Mouse (Mus musculus) CH12.LX (cell line): Measurements from ENCODE around the gene Ccnd3. TPM values are rescaled to one million over a fixed set of nuclear protein-coding genes. Genes with fewer than 3 reads are reported as not detected.

Source experiments
- DNase-seq: peaks from one replicate; pipeline ENCODE4 v3.0.0-alpha.2; 2013; ENCODE audit errors: extremely low read depth
- H3K27ac ChIP-seq: 2 replicates; pipeline ENCODE4 v1.5.1; 2012; ENCODE audit warnings: low read depth, mild to moderate bottlenecking, control low read depth, moderate library complexity; ENCODE audit not compliant: insufficient read depth
- H3K27me3 ChIP-seq: replicated peaks from 2 replicates; pipeline ENCODE3; 2012; ENCODE audit warnings: inconsistent platforms
- H3K36me3 ChIP-seq, 2 experiments: replicated peaks in 1 of 2; 2 replicates each; pipeline versions ENCODE3 to v1.6.1; 2012; ENCODE audit warnings: inconsistent platforms in 1 of 2, low read length in 1 of 2, mild to moderate bottlenecking in 1 of 2, mixed read lengths in 1 of 2, moderate library complexity in 1 of 2; ENCODE audit not compliant: control insufficient read depth in 1 of 2, insufficient read depth in 1 of 2
- H3K4me1 ChIP-seq, 2 experiments: 2 replicates each; pipeline ENCODE4 v1.6.1; 2012; ENCODE audit warnings: inconsistent platforms in 1 of 2, moderate library complexity in 1 of 2; ENCODE audit not compliant: insufficient read depth in 2 of 2, control insufficient read depth in 1 of 2
- H3K4me2 ChIP-seq: 2 replicates; pipeline ENCODE4 v1.6.1; 2012; ENCODE audit warnings: low read depth, mild to moderate bottlenecking, control low read depth; ENCODE audit not compliant: poor library complexity, insufficient read depth, severe bottlenecking
- H3K4me3 ChIP-seq, 3 experiments: fragments of 150-350 bp in 1 of 3; sonication (generic) in 1 of 3; replicated peaks in 1 of 3; 2 replicates each; pipeline versions ENCODE3 to v1.5.1; 2011 to 2012; ENCODE audit warnings: low read depth in 2 of 3, low read length in 2 of 3, mild to moderate bottlenecking in 2 of 3, moderate library complexity in 2 of 3, control low read depth in 1 of 3, improper control_type of control experiment in 1 of 3, inconsistent platforms in 1 of 3, mixed read lengths in 1 of 3; ENCODE audit not compliant: poor library complexity in 1 of 3
- H3K79me2 ChIP-seq: replicated peaks from 2 replicates; pipeline ENCODE4 v1.6.1; 2012; ENCODE audit warnings: mild to moderate bottlenecking, moderate library complexity; ENCODE audit not compliant: control insufficient read depth, poor library complexity, insufficient read depth, severe bottlenecking; ENCODE audit errors: extremely low read depth
- H3K9ac ChIP-seq: 2 replicates; pipeline ENCODE4 v1.6.1; 2012; ENCODE audit warnings: low read depth, mild to moderate bottlenecking, control low read depth, moderate library complexity; ENCODE audit not compliant: insufficient read depth
- H3K9me3 ChIP-seq: replicated peaks from 2 replicates; pipeline ENCODE3; 2012; ENCODE audit warnings: low read length, inconsistent platforms, mixed read lengths
- BHLHE40 ChIP-seq: IDR thresholded peaks from 2 replicates; pipeline ENCODE4 v1.6.1; 2011; ENCODE audit warnings: mild to moderate bottlenecking, low read depth, low read length, improper control_type of control experiment
- CHD1 ChIP-seq: IDR thresholded peaks from 2 replicates; pipeline ENCODE4 v1.6.1; 2012; ENCODE audit warnings: low read depth, low read length, improper control_type of control experiment, inconsistent platforms
- CHD2 ChIP-seq: IDR thresholded peaks from 2 replicates; pipeline ENCODE4 v1.6.1; 2011; ENCODE audit warnings: low read length, improper control_type of control experiment
- CTCF ChIP-seq, 2 experiments: IDR thresholded peaks in 1 of 2; conservative IDR thresholded peaks in 1 of 2; 2 replicates each; pipeline ENCODE4 v1.5.1; 2011 to 2012; ENCODE audit warnings: low read depth in 2 of 2, low read length in 2 of 2, improper control_type of control experiment in 1 of 2, inconsistent platforms in 1 of 2, mild to moderate bottlenecking in 1 of 2, moderate library complexity in 1 of 2
- E2F4 ChIP-seq: IDR thresholded peaks from 2 replicates; pipeline ENCODE4 v1.6.1; 2011; ENCODE audit warnings: low read depth, low read length, improper control_type of control experiment; ENCODE audit not compliant: insufficient replicate concordance
- ELF1 ChIP-seq: IDR thresholded peaks from 2 replicates; pipeline ENCODE4 v1.6.1; 2014; ENCODE audit warnings: low read depth, mild to moderate bottlenecking, inconsistent platforms, low read length, improper control_type of control experiment
- EP300 ChIP-seq: IDR thresholded peaks from 2 replicates; pipeline ENCODE4 v1.6.1; 2011; ENCODE audit warnings: low read length, improper control_type of control experiment
- ETS1 ChIP-seq: conservative IDR thresholded peaks from 2 replicates; pipeline ENCODE4 v1.6.1; 2012; ENCODE audit warnings: low read depth, mild to moderate bottlenecking, inconsistent platforms, low read length, improper control_type of control experiment, moderate library complexity
- GABPA ChIP-seq: IDR thresholded peaks from 2 replicates; pipeline ENCODE4 v1.6.1; 2012; ENCODE audit warnings: low read depth, low read length, improper control_type of control experiment, inconsistent platforms; ENCODE audit not compliant: insufficient replicate concordance
- HCFC1 ChIP-seq: IDR thresholded peaks from 2 replicates; pipeline ENCODE4 v1.6.1; 2012; ENCODE audit warnings: low read depth, mild to moderate bottlenecking, inconsistent platforms, low read length, improper control_type of control experiment
- IRF4 ChIP-seq: IDR thresholded peaks from 2 replicates; pipeline ENCODE4 v1.6.1; 2014; ENCODE audit warnings: low read depth, mild to moderate bottlenecking, inconsistent platforms, low read length, improper control_type of control experiment
- JUN ChIP-seq: IDR thresholded peaks from 2 replicates; pipeline ENCODE4 v1.6.1; 2011; ENCODE audit warnings: low read depth, mild to moderate bottlenecking, low read length, improper control_type of control experiment, moderate library complexity; ENCODE audit not compliant: insufficient read depth
- JUND ChIP-seq: conservative IDR thresholded peaks from 2 replicates; pipeline ENCODE4 v1.6.1; 2011; ENCODE audit warnings: low read depth, low read length, improper control_type of control experiment
- KAT2A ChIP-seq: IDR thresholded peaks from 2 replicates; pipeline ENCODE4 v1.6.1; 2012; ENCODE audit warnings: low read length, improper control_type of control experiment, inconsistent platforms; ENCODE audit not compliant: insufficient replicate concordance
- MAFK ChIP-seq: IDR thresholded peaks from 2 replicates; pipeline ENCODE4 v1.6.1; 2011; ENCODE audit warnings: low read length, improper control_type of control experiment; ENCODE audit not compliant: insufficient replicate concordance
- MAX ChIP-seq: IDR thresholded peaks from 2 replicates; pipeline ENCODE4 v1.6.1; 2011; ENCODE audit warnings: low read length, improper control_type of control experiment
- MAZ ChIP-seq: IDR thresholded peaks from 2 replicates; pipeline ENCODE4 v1.6.1; 2012; ENCODE audit warnings: low read depth, mild to moderate bottlenecking, inconsistent platforms, low read length, improper control_type of control experiment, moderate library complexity
- MEF2A ChIP-seq: IDR thresholded peaks from 2 replicates; pipeline ENCODE4 v1.6.1; 2014; ENCODE audit warnings: low read depth, mild to moderate bottlenecking, inconsistent platforms, low read length, improper control_type of control experiment, borderline replicate concordance
- MXI1 ChIP-seq: IDR thresholded peaks from 2 replicates; pipeline ENCODE4 v1.6.1; 2011; ENCODE audit warnings: mild to moderate bottlenecking, low read depth, low read length, improper control_type of control experiment
- MYC ChIP-seq: IDR thresholded peaks from 2 replicates; pipeline ENCODE4 v1.6.1; 2011; ENCODE audit warnings: low read depth, mild to moderate bottlenecking, improper control_type of control experiment, low read length
- NELFE ChIP-seq: IDR thresholded peaks from 2 replicates; pipeline ENCODE4 v1.6.1; 2011; ENCODE audit warnings: low read depth, low read length, improper control_type of control experiment
- NRF1 ChIP-seq: IDR thresholded peaks from 2 replicates; pipeline ENCODE4 v1.6.1; 2014; ENCODE audit warnings: low read depth, mild to moderate bottlenecking, inconsistent platforms, low read length, improper control_type of control experiment, moderate library complexity
- PAX5 ChIP-seq: IDR thresholded peaks from 2 replicates; pipeline ENCODE4 v1.6.1; 2012; ENCODE audit warnings: low read length, inconsistent platforms, mixed read lengths
- POLR2A ChIP-seq: IDR thresholded peaks from 2 replicates; pipeline ENCODE4 v1.6.1; 2011; ENCODE audit warnings: low read depth, mild to moderate bottlenecking, improper control_type of control experiment, low read length
- RAD21 ChIP-seq: IDR thresholded peaks from 2 replicates; pipeline ENCODE4 v1.6.1; 2011; ENCODE audit warnings: low read depth, mild to moderate bottlenecking, low read length, improper control_type of control experiment, moderate library complexity
- RCOR1 ChIP-seq: conservative IDR thresholded peaks from 2 replicates; pipeline ENCODE4 v1.6.1; 2012; ENCODE audit warnings: low read depth, mild to moderate bottlenecking, inconsistent platforms, low read length, improper control_type of control experiment
- SIN3A ChIP-seq: IDR thresholded peaks from 2 replicates; pipeline ENCODE4 v1.6.1; 2012; ENCODE audit warnings: low read length, improper control_type of control experiment, inconsistent platforms
- SMC3 ChIP-seq: IDR thresholded peaks from 2 replicates; pipeline ENCODE4 v1.6.1; 2011; ENCODE audit warnings: low read depth, low read length, improper control_type of control experiment
- TBP ChIP-seq: conservative IDR thresholded peaks from 2 replicates; pipeline ENCODE4 v1.6.1; 2011; ENCODE audit warnings: low read depth, low read length, improper control_type of control experiment
- TCF12 ChIP-seq: IDR thresholded peaks from 2 replicates; pipeline ENCODE4 v1.6.1; 2014; ENCODE audit warnings: low read depth, mild to moderate bottlenecking, inconsistent platforms, low read length, improper control_type of control experiment
- UBTF ChIP-seq: IDR thresholded peaks from 2 replicates; pipeline ENCODE4 v1.6.1; 2012; ENCODE audit warnings: low read depth, mild to moderate bottlenecking, inconsistent platforms, low read length, improper control_type of control experiment, moderate library complexity
- USF1 ChIP-seq: IDR thresholded peaks from 2 replicates; pipeline ENCODE4 v1.6.1; 2014; ENCODE audit warnings: low read depth, mild to moderate bottlenecking, inconsistent platforms, low read length, improper control_type of control experiment
- USF2 ChIP-seq: conservative IDR thresholded peaks from 2 replicates; pipeline ENCODE4 v1.6.1; 2011; ENCODE audit warnings: low read depth, low read length, improper control_type of control experiment
- ZC3H11A ChIP-seq: IDR thresholded peaks from 2 replicates; pipeline ENCODE4 v1.6.1; 2012; ENCODE audit warnings: low read depth, mild to moderate bottlenecking, inconsistent platforms, low read length, improper control_type of control experiment
- ZKSCAN1 ChIP-seq: IDR thresholded peaks from 2 replicates; pipeline ENCODE4 v1.6.1; 2012; ENCODE audit warnings: low read depth, inconsistent platforms, low read length, improper control_type of control experiment, borderline replicate concordance
- ZMIZ1 ChIP-seq: IDR thresholded peaks from 2 replicates; pipeline ENCODE4 v1.6.1; 2012; ENCODE audit warnings: low read depth, mild to moderate bottlenecking, inconsistent platforms, low read length, improper control_type of control experiment
- ZNF384 ChIP-seq: IDR thresholded peaks from 2 replicates; pipeline ENCODE4 v1.6.1; 2012; ENCODE audit warnings: low read depth, low read length, improper control_type of control experiment, inconsistent platforms
- dilution Hi-C: fragments of 300-500 bp; cut with MboI; formaldehyde crosslinking; loops from 2 replicates; pipeline ENCODE4 v1.14.3; 2020; ENCODE audit warnings: low sequenced_read_pairs; ENCODE audit not compliant: extremely low pct_unique_long_range_greater_than_20kb, extremely low pct_ligation_motif_present
- in situ Hi-C: fragments of 300-500 bp; cut with MboI; formaldehyde crosslinking; loops from 3 replicates; pipeline ENCODE4 v1.14.3; 2019; ENCODE audit warnings: low sequenced_read_pairs, low pct_ligation_motif_present, low pct_unique_long_range_greater_than_20kb, mixed read lengths
- polyA plus RNA-seq: library from polyadenylated mRNA; unstranded; fragments of >175 nt; gene quantifications from 2 replicates; pipeline ENCODE4 v1.2.1, GENCODE M21; 2012; ENCODE audit warnings: low read depth; ENCODE audit not compliant: insufficient read length
- total RNA-seq, 2 experiments: library from RNA; depleted of rRNA; stranded (reverse); fragments of 300-350 nt in 1 of 2; fragments of >200 nt in 1 of 2; gene quantifications; 2 replicates each; pipeline ENCODE4 v1.2.3; 2012 to 2014

The Ccnd3 gene
- total and polyA plus RNA-seq, 3 experiments: 30.6 to 121 (median 48.7) TPM

DNA sequence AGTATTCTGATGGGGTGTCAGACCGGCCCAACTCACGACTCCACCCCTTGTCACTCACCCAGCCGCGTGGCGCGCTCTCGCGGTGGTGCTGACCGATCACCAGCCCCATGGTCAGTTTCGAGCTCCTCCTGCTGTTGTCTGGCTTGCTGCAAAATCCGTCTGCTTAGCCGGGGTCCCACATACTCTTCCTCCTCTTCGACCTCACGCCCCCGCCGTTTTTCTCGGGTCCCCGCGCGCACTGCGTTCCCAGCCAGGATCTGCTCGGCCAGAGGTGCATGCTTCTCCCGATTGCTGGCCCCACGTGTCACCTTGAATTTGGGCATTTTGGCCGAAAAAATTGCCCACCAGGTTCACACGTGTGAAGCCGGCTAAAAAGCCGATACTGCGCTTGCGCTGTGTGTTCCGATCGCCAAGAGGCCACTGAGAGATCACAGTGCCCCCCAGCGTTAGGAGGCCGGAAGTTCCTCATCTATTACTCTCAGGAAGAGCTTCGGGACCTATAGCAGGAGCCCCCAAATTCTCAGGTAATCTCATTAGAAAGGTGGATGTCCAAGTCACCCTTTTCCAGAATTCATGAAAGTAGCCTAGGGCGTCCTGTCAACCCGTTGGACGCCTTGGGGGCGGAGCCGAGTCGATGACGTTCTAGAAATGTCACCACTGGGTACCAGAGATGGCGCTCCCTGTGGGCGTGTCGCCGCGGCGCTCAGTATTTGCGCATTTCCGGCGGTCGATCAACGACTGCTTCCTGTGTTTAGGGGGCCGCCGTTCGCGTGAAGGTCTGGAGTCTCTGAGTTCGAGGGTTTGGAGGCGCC lies 106.2 kb downstream of the Ccnd3 start, which contains the start of the genes Bysl, Med20 and Gm20517:
Bysl (minus strand) TSS at position 644 of the 812 bp plus-strand sequence.
Med20 (plus strand) TSS at position 734 of the 812 bp plus-strand sequence.
Gm20517 (plus strand) TSS at position 741 of the 812 bp plus-strand sequence.
- Histone ChIP-seq H3K27me3 (no peaks in the 10 kb centered on the region), H3K4me3 (peak within 1 kb of the TSS; percentile 79 to 100 (median 96)), H3K4me2 (peak within 1 kb of the TSS; percentile 72), H3K27ac (peak within 1 kb of the TSS; percentile 65), H3K4me1 (peaks cover 10 to 32% of the 10 kb centered on the region in 2 experiments), H3K79me2 (peaks cover 70% of the 10 kb centered on the region), H3K36me3 (peaks cover 44 to 69% of the 10 kb centered on the region in 2 experiments), H3K9ac (peak within 1 kb of the TSS; percentile 89), H3K9me3 (no peaks in the 10 kb centered on the region)
- peak; percentile 96 for DNase-seq
- dilution Hi-C loops (no loop called here), in situ Hi-C loops (loop anchor here (5.0 to 25.0 kb wide), 2 partner anchors 76 to 224 kb away; partner anchors contain the start of genes Frs3, Guca1b and Tomm6)
- TF ChIP-seq USF2: no peak
- no peak for TF ChIP-seq JUND
- TF ChIP-seq HCFC1: peak; percentile 93
- TF ChIP-seq TCF12: peak; percentile 76
- no peak; the same call in 1 of the 2 replicates for TF ChIP-seq ZKSCAN1
- TF ChIP-seq USF1: no peak
- TF ChIP-seq IRF4: peak; percentile 49; the same call in 1 of the 2 replicates
- TF ChIP-seq MYC: peak; percentile 94
- no peak for TF ChIP-seq MAFK
- TF ChIP-seq ZC3H11A: no peak
- peak; percentile 57 for TF ChIP-seq BHLHE40
- TF ChIP-seq GABPA: peak; percentile 75; the same call in 1 of the 2 replicates
- no peak for TF ChIP-seq SMC3
- peak; percentile 84 to 85 for TF ChIP-seq CTCF (conservative IDR thresholded peaks at IDR 0.05 in 1 of 2, IDR thresholded peaks at IDR 0.05 in 1 of 2; ENCODE audit: low read depth in 2 of 2, low read length in 2 of 2)
- peak; percentile 76 for TF ChIP-seq POLR2A
- 0 out of 2 replicates have a peak, but pooled peaks have one; percentile 66 for TF ChIP-seq TBP
- TF ChIP-seq NRF1: peak; percentile 86
- TF ChIP-seq NELFE: peak; percentile 76; the same call in 1 of the 2 replicates
- TF ChIP-seq UBTF: no peak
- TF ChIP-seq EP300: no peak
- peak; percentile 42; the same call in 1 of the 2 replicates for TF ChIP-seq ETS1
- no peak for TF ChIP-seq E2F4
- TF ChIP-seq JUN: no peak
- peak; percentile 90 for TF ChIP-seq MAX
- 0 out of 2 replicates have a peak, but pooled peaks have one; percentile 58 for TF ChIP-seq MEF2A
- TF ChIP-seq CHD1: no peak
- TF ChIP-seq RAD21: no peak; the same call in 1 of the 2 replicates
- peak; percentile 82 for TF ChIP-seq ELF1
- TF ChIP-seq PAX5: no peak
- no peak; the same call in 1 of the 2 replicates for TF ChIP-seq ZNF384
- no peak; the same call in 1 of the 2 replicates for TF ChIP-seq RCOR1
- TF ChIP-seq CHD2: peak; percentile 73; the same call in 1 of the 2 replicates
- TF ChIP-seq ZMIZ1: peak; percentile 87
- TF ChIP-seq KAT2A: peak; percentile 89; the same call in 1 of the 2 replicates
- TF ChIP-seq MAZ: peak; percentile 72; the same call in 1 of the 2 replicates
- peak; percentile 96 for TF ChIP-seq SIN3A
- peak; percentile 100 for TF ChIP-seq MXI1
